Mouse (Mus musculus) testis, adult 2 months (tissue): Measurements from ENCODE around the gene Inpp4b. TPM values are rescaled to one million over a fixed set of nuclear protein-coding genes. Genes with fewer than 3 reads are reported as not detected.
"Not testable (repeated sequence)": the region's sequence is repeated elsewhere in the genome, so short reads cannot be mapped to it uniquely, and the experiment has no call there.

Source experiments
- H3K27ac ChIP-seq: fragments of 200-500 bp; 2 replicates; pipeline ENCODE4 v1.5.1; 2012; ENCODE audit warnings: low read depth, low read length; ENCODE audit not compliant: control insufficient read depth, insufficient read depth
- H3K27me3 ChIP-seq: fragments of 200-500 bp; 2 replicates; pipeline ENCODE4 v1.6.1; 2012; ENCODE audit warnings: mild to moderate bottlenecking, low read length, moderate library complexity; ENCODE audit not compliant: control insufficient read depth, insufficient read depth
- H3K36me3 ChIP-seq: fragments of 200-500 bp; 2 replicates; pipeline ENCODE4 v1.6.1; 2012; ENCODE audit warnings: mild to moderate bottlenecking, low read length; ENCODE audit not compliant: control insufficient read depth, insufficient read depth
- H3K4me1 ChIP-seq: fragments of 200-500 bp; 2 replicates; pipeline ENCODE4 v1.6.1; 2012; ENCODE audit warnings: low read length; ENCODE audit not compliant: control insufficient read depth, insufficient read depth
- H3K4me3 ChIP-seq: fragments of 200-500 bp; 2 replicates; pipeline ENCODE4 v1.5.1; 2012; ENCODE audit warnings: low read depth, mild to moderate bottlenecking, low read length, moderate library complexity, mixed read lengths; ENCODE audit not compliant: control insufficient read depth
- CTCF ChIP-seq: fragments of 200-500 bp; IDR thresholded peaks from 2 replicates; pipeline ENCODE4 v1.5.1; 2012; ENCODE audit warnings: low read depth, mild to moderate bottlenecking, inconsistent platforms, low read length, moderate library complexity; ENCODE audit not compliant: control insufficient read depth, insufficient read depth, insufficient replicate concordance
- POLR2A ChIP-seq: fragments of 200-500 bp; IDR thresholded peaks from 2 replicates; pipeline ENCODE4 v1.6.1; 2012; ENCODE audit warnings: low read depth, mild to moderate bottlenecking, inconsistent platforms, low read length, moderate library complexity; ENCODE audit not compliant: control insufficient read depth
- polyA plus RNA-seq: library from polyadenylated mRNA; depleted of rRNA; stranded (reverse); fragments of >200 nt; gene quantifications from 2 replicates; pipeline ENCODE4 v1.2.3, GENCODE M21; 2012

Gene Inpp4b
- polyA plus RNA-seq, 1 experiment: 2.3 TPM

GRCm38 (mm10) chr8:81806797-81807196 is 464.4 kb downstream of the Inpp4b start:
- no peaks in the 10 kb centered on the region for H3K36me3 ChIP-seq
- TF ChIP-seq POLR2A: no peak
- 0 out of 2 replicates have a peak, but pooled peaks have one; percentile 15 for TF ChIP-seq CTCF

GRCm38 (mm10) chr8:81807578-81807977 is 465.2 kb downstream of the Inpp4b start:
- TF ChIP-seq CTCF (no peak), POLR2A (no peak)
- no peaks in the 10 kb centered on the region for H3K36me3 ChIP-seq
- no peak overlapping the region for H3K4me3 ChIP-seq

More at GRCm38 (mm10) chr8:81806797-81807196, 464.4 kb downstream of the Inpp4b start:
- Histone ChIP-seq H3K4me3 (no peak overlapping the region), H3K27ac (no peak overlapping the region), H3K4me1 (no peaks in the 10 kb centered on the region), H3K27me3 (no peaks in the 10 kb centered on the region)

DNA sequence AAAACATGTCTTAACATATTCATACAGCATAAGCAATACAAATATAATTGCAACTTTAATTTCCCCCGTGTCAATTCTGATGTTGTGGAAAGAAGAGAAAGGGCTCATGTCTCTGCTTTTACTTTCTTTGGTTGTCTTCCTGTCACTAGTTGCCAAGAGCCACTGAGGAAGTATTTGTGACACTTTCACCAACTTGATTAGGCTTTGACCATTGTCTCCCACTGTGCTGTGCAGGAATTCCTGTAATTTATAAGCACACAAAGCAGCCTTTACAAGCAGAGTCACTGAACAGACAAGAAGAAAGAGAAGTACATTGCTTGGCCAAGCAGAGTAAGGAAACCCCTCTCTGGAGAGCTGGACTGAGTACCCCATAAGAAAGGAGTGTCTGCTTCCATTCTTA is 466.1 kb downstream of the Inpp4b start:
- TF ChIP-seq POLR2A (no peak), CTCF (no peak)
- Histone ChIP-seq H3K27ac (no peak overlapping the region), H3K36me3 (no peaks in the 10 kb centered on the region)

More at GRCm38 (mm10) chr8:81807578-81807977, 465.2 kb downstream of the Inpp4b start:
- Histone ChIP-seq H3K27me3 (no peaks in the 10 kb centered on the region), H3K4me1 (no peaks in the 10 kb centered on the region), H3K27ac (no peak overlapping the region)

DNA sequence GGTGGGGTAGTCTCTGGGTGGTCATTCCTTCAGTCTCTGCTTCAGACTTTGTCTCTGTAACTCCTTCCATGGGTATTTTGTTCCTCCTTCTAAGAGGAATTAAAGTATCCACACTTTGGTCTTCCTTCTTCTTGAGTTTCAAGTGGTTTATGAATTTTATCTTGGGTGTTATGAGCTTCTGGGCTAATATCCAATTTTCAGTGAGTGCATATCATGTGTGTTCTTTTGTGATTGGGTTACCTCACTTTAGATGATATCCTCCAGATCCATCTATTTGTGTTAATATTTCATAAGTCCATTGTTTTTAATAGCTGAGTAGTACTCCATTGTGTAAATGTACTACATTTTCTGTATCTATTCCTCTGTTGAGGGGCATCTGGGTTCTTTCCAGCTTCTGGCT is 467.1 kb downstream of the Inpp4b start:
- H3K27ac ChIP-seq, H3K4me1 ChIP-seq, H3K4me3 ChIP-seq, H3K27me3 ChIP-seq, H3K36me3 ChIP-seq: not testable (repeated sequence)

More for the DNA sequence above, 466.1 kb downstream of the Inpp4b start:
- no peaks in the 10 kb centered on the region for H3K27me3 ChIP-seq
- H3K4me3 ChIP-seq: no peak overlapping the region
- H3K4me1 ChIP-seq: no peaks in the 10 kb centered on the region

DNA sequence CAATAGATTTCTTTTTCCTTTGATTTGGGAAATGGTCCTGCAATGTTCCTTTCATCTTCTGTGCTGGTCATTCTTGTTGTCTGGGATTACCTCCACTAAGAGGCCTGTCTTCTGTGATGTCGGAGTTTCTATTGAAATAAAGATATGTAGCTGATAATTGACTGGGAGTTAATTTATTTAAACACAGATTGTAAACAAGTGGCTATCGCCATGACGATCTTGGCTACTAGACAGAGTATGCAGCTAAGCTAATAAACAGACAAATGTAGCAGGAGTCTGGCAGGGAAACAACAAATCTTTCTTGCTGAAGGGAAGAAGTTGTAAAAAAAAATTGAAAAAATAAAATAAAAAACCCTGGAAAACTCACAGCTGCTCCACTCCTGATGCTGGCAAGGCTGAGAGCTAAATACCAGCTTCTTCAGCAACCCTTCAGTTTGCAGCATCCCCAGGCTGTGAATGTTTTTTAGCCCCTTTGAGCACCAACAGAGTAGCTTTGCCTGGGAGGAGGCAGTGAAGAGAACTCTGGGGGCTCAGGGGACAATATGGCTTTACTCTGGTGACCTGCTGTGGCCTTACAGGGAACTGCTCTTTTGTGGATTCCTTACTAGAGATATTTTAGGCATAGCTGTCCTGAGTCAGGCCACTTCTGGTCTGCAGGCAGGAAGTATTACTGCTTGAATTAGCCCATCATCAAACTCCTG is 469.8 kb downstream of the Inpp4b start:
- no peaks in the 10 kb centered on the region for H3K4me1 ChIP-seq
- H3K4me3 ChIP-seq: no peak overlapping the region
- H3K27ac ChIP-seq: no peak overlapping the region
- no peaks in the 10 kb centered on the region for H3K36me3 ChIP-seq
- H3K27me3 ChIP-seq: no peaks in the 10 kb centered on the region
- TF ChIP-seq CTCF (no peak), POLR2A (no peak)

DNA sequence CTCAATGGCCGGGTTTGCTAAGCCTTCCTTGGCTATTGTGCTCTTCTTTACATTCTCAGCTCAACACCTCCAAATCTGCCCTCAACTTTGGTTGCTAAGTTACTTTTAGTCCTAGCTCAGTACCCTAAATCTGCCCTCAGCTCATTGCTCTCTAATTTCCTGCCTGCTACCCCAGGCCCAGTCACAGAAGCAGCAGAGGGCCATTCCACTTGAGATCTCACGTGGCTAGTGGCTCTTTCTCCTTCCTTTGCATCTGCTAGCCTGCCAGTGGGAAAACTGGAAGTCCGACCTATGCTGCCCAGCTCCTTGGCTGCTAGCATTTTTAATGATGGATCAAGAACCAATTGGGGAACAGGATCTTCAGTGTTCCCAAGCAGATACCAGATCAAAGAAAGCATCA is 472.4 kb downstream of the Inpp4b start:
- TF ChIP-seq POLR2A (no peak), CTCF (no peak)
- Histone ChIP-seq H3K4me1 (no peaks in the 10 kb centered on the region), H3K27ac (no peak overlapping the region)

DNA sequence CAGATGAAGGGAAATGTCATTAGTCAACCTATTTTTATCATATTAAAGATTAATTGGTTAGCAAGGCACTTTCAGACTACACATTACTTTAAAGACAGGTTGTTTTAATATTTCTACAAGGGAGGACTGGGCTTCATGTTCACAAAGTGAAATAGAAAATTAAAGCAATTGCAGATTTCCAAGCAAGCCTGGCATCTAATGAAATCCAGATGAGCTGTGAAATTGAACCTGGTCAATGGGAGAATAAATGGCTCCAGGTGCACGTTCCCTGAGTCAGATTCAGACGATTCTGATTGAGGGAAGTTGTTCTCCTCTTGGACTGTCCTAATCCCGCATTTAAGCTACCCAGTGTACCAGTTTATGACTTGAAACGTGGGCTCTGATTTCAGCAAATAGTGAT is 473.2 kb downstream of the Inpp4b start:
- no peak overlapping the region for H3K27ac ChIP-seq
- TF ChIP-seq CTCF (no peak), POLR2A (no peak)
- no peaks in the 10 kb centered on the region for H3K27me3 ChIP-seq
- no peaks in the 10 kb centered on the region for H3K4me1 ChIP-seq
- H3K36me3 ChIP-seq: no peaks in the 10 kb centered on the region
- H3K4me3 ChIP-seq: no peak overlapping the region

More for the DNA sequence above, 472.4 kb downstream of the Inpp4b start:
- Histone ChIP-seq H3K27me3 (no peaks in the 10 kb centered on the region), H3K4me3 (no peak overlapping the region), H3K36me3 (no peaks in the 10 kb centered on the region)

DNA sequence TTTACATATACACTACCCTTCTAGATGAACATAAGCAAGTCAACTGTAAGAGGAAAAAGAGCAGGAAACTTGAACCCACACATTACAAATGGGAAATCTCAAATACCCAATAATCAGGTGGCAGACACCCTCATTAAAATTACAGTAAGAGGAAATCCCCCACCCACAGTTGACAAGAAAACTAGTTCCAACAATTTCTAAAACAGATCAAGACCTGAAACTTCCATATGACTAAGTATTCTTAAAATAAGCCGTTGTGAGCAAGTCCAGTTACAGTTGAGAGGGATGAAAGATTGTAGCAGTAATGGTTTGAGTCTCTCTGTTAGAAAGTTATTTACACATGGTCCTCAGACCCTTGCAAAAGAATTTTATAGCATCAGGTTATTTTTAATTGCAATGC is 480.8 kb downstream of the Inpp4b start:
- no peak overlapping the region for H3K4me3 ChIP-seq
- no peaks in the 10 kb centered on the region for H3K27me3 ChIP-seq
- H3K36me3 ChIP-seq: no peaks in the 10 kb centered on the region
- TF ChIP-seq POLR2A (no peak), CTCF (no peak)
- no peak overlapping the region for H3K27ac ChIP-seq
- no peaks in the 10 kb centered on the region for H3K4me1 ChIP-seq
